Mouse (Mus musculus): Measurements from ENCODE around the gene Trim54.

The Trim54 gene

GRCm38 (mm10) chr5:31116354-31116753 is at the start of gene Trim54:
Trim54 (plus strand) TSS chr5:31116712.
- peak; percentile 98 for DNase-seq

- no peak for DNase-seq
These were observed 46.7 kb upstream of the Trim54 start for GRCm38 (mm10) chr5:31069810-31070209.

GRCm38 (mm10) chr5:31071059-31071458 is 45.5 kb upstream of the Trim54 start:
- peak; percentile 82 for DNase-seq

GRCm38 (mm10) chr5:31071821-31072220 is 44.7 kb upstream of the Trim54 start:
- peak; percentile 91 for DNase-seq

GRCm38 (mm10) chr5:31073176-31073575 is 43.3 kb upstream of the Trim54 start:
- DNase-seq = peak; percentile 91

- peak; percentile 75 for DNase-seq
These were observed 40.2 kb upstream of the Trim54 start for GRCm38 (mm10) chr5:31076346-31076745.

GRCm38 (mm10) chr5:31080059-31080794 is 36.3 kb upstream of the Trim54 start:
- DNase-seq = peak; percentile 91

- DNase-seq = peak; percentile 82
These were observed 35.7 kb upstream of the Trim54 start for GRCm38 (mm10) chr5:31080795-31081164.

GRCm38 (mm10) chr5:31081386-31081785 is 35.1 kb upstream of the Trim54 start:
- peak; percentile 87 for DNase-seq

- peak; percentile 95 for DNase-seq
These were observed 34.2 kb upstream of the Trim54 start for GRCm38 (mm10) chr5:31082355-31082754.

- DNase-seq = peak; percentile 97
These were observed 33.4 kb upstream of the Trim54 start for GRCm38 (mm10) chr5:31082935-31083625.

- peak; percentile 92 for DNase-seq
These were observed 32.6 kb upstream of the Trim54 start for GRCm38 (mm10) chr5:31083949-31084348.

- peak; percentile 90 for DNase-seq
These were observed 29.9 kb upstream of the Trim54 start for GRCm38 (mm10) chr5:31086606-31087005.

- DNase-seq = peak; percentile 70
These were observed 29.4 kb upstream of the Trim54 start for GRCm38 (mm10) chr5:31087131-31087530.

GRCm38 (mm10) chr5:31092231-31092975 is 24.1 kb upstream of the Trim54 start:
- peak; percentile 80 for DNase-seq

- peak; percentile 94 for DNase-seq
These were observed 23.1 kb upstream of the Trim54 start for GRCm38 (mm10) chr5:31093151-31094041.

- DNase-seq = peak; percentile 88
These were observed 22.3 kb upstream of the Trim54 start for GRCm38 (mm10) chr5:31094100-31094798.

GRCm38 (mm10) chr5:31094799-31095691 is 21.5 kb upstream of the Trim54 start:
- peak; percentile 98 for DNase-seq

- peak; percentile 84 for DNase-seq
These were observed 20.6 kb upstream of the Trim54 start for GRCm38 (mm10) chr5:31095711-31096480.

GRCm38 (mm10) chr5:31105814-31106335 is 10.6 kb upstream of the Trim54 start, which contains the start of gene Dnajc5g:
Dnajc5g (plus strand) TSS chr5:31106285.
- DNase-seq = peak; percentile 72

All from heart, adult 11 months (tissue).